Mouse (Mus musculus): ENCODE measurements around the gene Csrnp2. TPM values are rescaled to one million over a fixed set of nuclear protein-coding genes. Genes with fewer than 3 reads are reported as not detected.

Csrnp2 gene
- polyA plus RNA-seq, 1 experiment from 2014 or later: 7.3 TPM

DNA sequence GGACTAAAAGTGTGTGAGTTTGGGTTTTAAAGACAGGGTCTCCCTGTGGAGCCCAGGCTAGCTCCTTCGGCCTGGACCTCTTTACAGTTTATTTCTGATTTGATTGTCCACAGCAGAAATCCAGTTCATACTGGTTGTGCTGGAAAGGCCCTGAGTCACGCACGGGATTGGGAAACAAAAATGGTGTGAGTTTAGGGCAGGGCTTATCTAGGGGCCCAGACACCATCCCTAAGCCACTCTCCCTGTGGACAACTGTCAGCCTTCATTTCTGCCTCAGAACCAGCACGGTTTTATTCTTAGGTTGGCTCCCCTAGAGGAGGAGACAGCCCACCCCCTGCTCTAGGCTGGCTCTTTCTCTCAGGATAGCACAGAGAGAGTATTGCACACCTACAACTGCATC lies 62.1 kb downstream of the Csrnp2 start:
- Histone ChIP-seq H3K4me1 (ENCODE audit: control insufficient read depth, insufficient read depth, low read length) (no peaks in the 10 kb centered on the region), H3K27me3 (ENCODE audit: control insufficient read depth, insufficient read depth, low read length) (no peaks in the 10 kb centered on the region), H3K27ac (ENCODE audit: low read length) (no peak overlapping the region), H3K9ac (ENCODE audit: low read length) (no peak overlapping the region), H3K4me3 (replicated peaks; ENCODE audit: low read length) (no peak overlapping the region), H3K4me2 (ENCODE audit: low read depth, low read length) (no peak overlapping the region), H3K36me3 (ENCODE audit: control insufficient read depth, insufficient read depth, low read length) (no peaks in the 10 kb centered on the region), H3K9me3 (replicated peaks; ENCODE audit: control insufficient read depth, low read length) (no peaks in the 10 kb centered on the region)
- WGBS: 65% methylated on average over 4 of the region's 4 CpGs
- ATAC-seq (ENCODE audit: insufficient read depth, low FRiP score): no peak

DNA sequence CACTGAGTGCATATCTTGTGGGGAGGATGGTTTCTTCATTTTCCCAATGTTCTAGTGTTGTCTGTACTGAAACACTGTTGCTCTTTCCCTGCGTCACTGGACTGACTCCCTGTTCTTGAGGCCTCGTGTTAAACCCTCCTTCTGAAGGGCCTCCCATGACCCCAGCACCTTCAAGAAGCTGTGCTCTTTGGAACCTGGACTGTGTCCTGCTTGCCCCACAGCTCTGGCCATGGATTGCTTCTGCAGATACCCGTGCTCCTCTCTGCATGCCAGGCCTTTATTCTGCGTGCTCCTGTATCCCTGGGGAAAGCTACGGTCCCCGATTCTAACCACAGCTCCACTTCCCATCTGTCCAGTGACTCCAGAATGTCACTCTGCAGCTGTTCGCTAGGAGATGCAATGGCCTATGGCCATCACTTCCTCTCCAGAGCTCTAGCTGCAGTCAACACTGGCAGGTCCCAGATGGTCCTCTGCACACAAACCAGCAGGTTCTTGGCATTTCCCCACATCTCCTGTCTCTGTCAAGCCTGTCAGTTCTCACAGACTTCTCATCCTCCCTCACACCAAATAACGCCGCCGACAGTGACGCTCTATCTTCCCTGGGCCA lies 65.2 kb downstream of the Csrnp2 start:
- Histone ChIP-seq H3K9me3 (replicated peaks; ENCODE audit: control insufficient read depth, low read length) (no peaks in the 10 kb centered on the region), H3K9ac (ENCODE audit: low read length) (no peak overlapping the region), H3K4me3 (replicated peaks; ENCODE audit: low read length) (no peak overlapping the region), H3K4me1 (ENCODE audit: control insufficient read depth, insufficient read depth, low read length) (no peaks in the 10 kb centered on the region), H3K27me3 (ENCODE audit: control insufficient read depth, insufficient read depth, low read length) (0 out of 2 replicates have a peak, but pooled peaks cover 3% of the 10 kb centered on the region), H3K36me3 (ENCODE audit: control insufficient read depth, insufficient read depth, low read length) (no peaks in the 10 kb centered on the region), H3K27ac (ENCODE audit: low read length) (no peak overlapping the region), H3K4me2 (ENCODE audit: low read depth, low read length) (no peak overlapping the region)
- WGBS: 61% methylated on average over 11 of the region's 11 CpGs
- ATAC-seq (ENCODE audit: insufficient read depth, low FRiP score): 0 out of 2 replicates have a peak, but pooled peaks have one; percentile 12

Other genes starting within 250 kb of the Csrnp2 start
- gene Tmprss12, start 214.7 kb downstream of the Csrnp2 start, polyA plus RNA-seq (2015; fragmentation: Nextera tagmentation; extraction: Ambion mirVana): 0.30 and 0.49 TPM in 2 replicates
- gene Mettl7a1, start 191.3 kb downstream of the Csrnp2 start, polyA plus RNA-seq (2015; fragmentation: Nextera tagmentation; extraction: Ambion mirVana): 9.8 and 10.9 TPM in 2 replicates
- not detected in 2 replicates for gene Mettl7a3, start 160.6 kb downstream of the Csrnp2 start, polyA plus RNA-seq (2015; fragmentation: Nextera tagmentation; extraction: Ambion mirVana)
- 0.09 TPM in 1 of 2 replicates, not detected in the other for gene Methig1, start 142.3 kb downstream of the Csrnp2 start, polyA plus RNA-seq (2015; fragmentation: Nextera tagmentation; extraction: Ambion mirVana)
- not detected in 2 replicates for gene Mettl7a2, start 142.3 kb downstream of the Csrnp2 start, polyA plus RNA-seq (2015; fragmentation: Nextera tagmentation; extraction: Ambion mirVana)
- gene Higd1c, start 130.9 kb downstream of the Csrnp2 start, polyA plus RNA-seq (2015; fragmentation: Nextera tagmentation; extraction: Ambion mirVana): not detected in 2 replicates
- gene Gm5475, start 73.3 kb downstream of the Csrnp2 start, polyA plus RNA-seq (2015; fragmentation: Nextera tagmentation; extraction: Ambion mirVana): 0.13 TPM in 1 of 2 replicates, not detected in the other
- 27.0 and 28.3 TPM in 2 replicates for gene Slc11a2, start 70.4 kb downstream of the Csrnp2 start, polyA plus RNA-seq (2015; fragmentation: Nextera tagmentation; extraction: Ambion mirVana)
- 25.8 and 26.7 TPM in 2 replicates for gene Letmd1, start 26.5 kb downstream of the Csrnp2 start, polyA plus RNA-seq (2015; fragmentation: Nextera tagmentation; extraction: Ambion mirVana)
- 20.0 and 21.3 TPM in 2 replicates for gene Tfcp2, start 56.5 kb upstream of the Csrnp2 start, polyA plus RNA-seq (2015; fragmentation: Nextera tagmentation; extraction: Ambion mirVana)
- 3.5 and 5.3 TPM in 2 replicates for gene Pou6f1, start 104.5 kb upstream of the Csrnp2 start, polyA plus RNA-seq (2015; fragmentation: Nextera tagmentation; extraction: Ambion mirVana)
- 194 and 213 TPM in 2 replicates for gene Dazap2, start 119.9 kb upstream of the Csrnp2 start, polyA plus RNA-seq (2015; fragmentation: Nextera tagmentation; extraction: Ambion mirVana)
- 40.6 and 51.8 TPM in 2 replicates for gene Smagp, start 141.5 kb upstream of the Csrnp2 start, polyA plus RNA-seq (2015; fragmentation: Nextera tagmentation; extraction: Ambion mirVana)
- 6.0 and 6.3 TPM in 2 replicates for gene Bin2, start 174.1 kb upstream of the Csrnp2 start, polyA plus RNA-seq (2015; fragmentation: Nextera tagmentation; extraction: Ambion mirVana)
- 250 and 388 TPM in 2 replicates for gene Cela1, start 192.4 kb upstream of the Csrnp2 start, polyA plus RNA-seq (2015; fragmentation: Nextera tagmentation; extraction: Ambion mirVana)
- gene Galnt6, start 233.9 kb upstream of the Csrnp2 start, polyA plus RNA-seq (2015; fragmentation: Nextera tagmentation; extraction: Ambion mirVana): 6.9 and 8.7 TPM in 2 replicates